Mouse (Mus musculus) small intestine, adult 2 months (tissue): ENCODE data around the gene Selplg. TPM values are rescaled to one million over a fixed set of nuclear protein-coding genes. Genes with fewer than 3 reads are reported as not detected.
A peak's percentile ranks its signal among the peaks of the same experiment; 100 is the strongest.

ENCODE experiments used
- H3K27ac ChIP-seq: fragments of 200-500 bp; 2 replicates; pipeline ENCODE4 v1.5.1; 2012; ENCODE audit warnings: low read depth, low read length, control low read depth, inconsistent platforms; ENCODE audit not compliant: insufficient read depth
- H3K27me3 ChIP-seq: fragments of 200-500 bp; 2 replicates; pipeline ENCODE4 v1.6.1; 2012; ENCODE audit warnings: mild to moderate bottlenecking, moderate library complexity, low read length, inconsistent platforms; ENCODE audit not compliant: control insufficient read depth, insufficient read depth
- H3K36me3 ChIP-seq: fragments of 200-500 bp; 2 replicates; pipeline ENCODE4 v1.6.1; 2012; ENCODE audit warnings: mild to moderate bottlenecking, low read length, control low read depth, inconsistent platforms; ENCODE audit not compliant: control insufficient read depth, insufficient read depth
- H3K4me1 ChIP-seq: fragments of 200-500 bp; 2 replicates; pipeline ENCODE4 v1.6.1; 2012; ENCODE audit warnings: low read length, inconsistent platforms, mixed read lengths; ENCODE audit not compliant: control insufficient read depth, insufficient read depth, insufficient read length
- H3K4me3 ChIP-seq: fragments of 200-500 bp; 2 replicates; pipeline ENCODE4 v1.5.1; 2012; ENCODE audit warnings: low read depth, mild to moderate bottlenecking, control low read depth, inconsistent platforms, low read length, moderate library complexity
- CTCF ChIP-seq: fragments of 200-500 bp; IDR thresholded peaks from 2 replicates; pipeline ENCODE4 v1.5.1; 2012; ENCODE audit warnings: low read depth, mild to moderate bottlenecking, control low read depth, inconsistent platforms, low read length, moderate library complexity, mixed read lengths; ENCODE audit not compliant: insufficient replicate concordance, insufficient read length; ENCODE audit errors: extremely low read depth
- POLR2A ChIP-seq: fragments of 200-500 bp; IDR thresholded peaks from 2 replicates; pipeline ENCODE4 v1.6.1; 2012; ENCODE audit warnings: low read depth, mild to moderate bottlenecking, control low read depth, inconsistent platforms, low read length, moderate library complexity
- WGBS: fragments of 180-500 bp; shearing (Covaris S2); methylation state at CpG from one replicate; pipeline ENCODE4 v1.1.7; 2018; 5-methylcytosine and 5-hydroxymethylcytosine counted together
- polyA plus RNA-seq: library from polyadenylated mRNA; depleted of rRNA; stranded (reverse); fragments of >200 nt; gene quantifications from 2 replicates; pipeline ENCODE4 v1.2.3, GENCODE M21; 2012

Selplg gene
- polyA plus RNA-seq, 1 experiment: 52.3 TPM

- 92% methylated on average over 12 of the region's 12 CpGs for WGBS
- Histone ChIP-seq H3K27ac (no peak overlapping the region), H3K36me3 (peaks cover 34% of the 10 kb centered on the region), H3K4me3 (no peak overlapping the region), H3K4me1 (peaks cover 9% of the 10 kb centered on the region), H3K27me3 (no peaks in the 10 kb centered on the region)
- TF ChIP-seq CTCF (no peak), POLR2A (no peak)
Measured at GRCm38 (mm10) chr5:113863994-113864393, 31.6 kb upstream of the Selplg start.

- H3K4me3 ChIP-seq: no peak overlapping the region
- H3K36me3 ChIP-seq: peaks cover 37% of the 10 kb centered on the region
- TF ChIP-seq POLR2A (no peak), CTCF (no peak)
- no peaks in the 10 kb centered on the region for H3K27me3 ChIP-seq
- H3K4me1 ChIP-seq: peaks cover 5% of the 10 kb centered on the region
- no peak overlapping the region for H3K27ac ChIP-seq
- WGBS: 87% methylated on average over 4 of the region's 4 CpGs
Measured at GRCm38 (mm10) chr5:113862418-113862817, 30.0 kb upstream of the Selplg start.

GRCm38 (mm10) chr5:113861294-113861693 is 28.9 kb upstream of the Selplg start:
- no peak overlapping the region for H3K4me3 ChIP-seq
- TF ChIP-seq CTCF: peak; percentile 45; the same call in 1 of the 2 replicates
- TF ChIP-seq POLR2A: no peak
- H3K27ac ChIP-seq: no peak overlapping the region
- WGBS: 97% methylated on average over 8 of the region's 8 CpGs
- peaks cover 6% of the 10 kb centered on the region for H3K4me1 ChIP-seq
- H3K27me3 ChIP-seq: no peaks in the 10 kb centered on the region
- peaks cover 43% of the 10 kb centered on the region for H3K36me3 ChIP-seq

- 62% methylated on average over 5 of the region's 5 CpGs for WGBS
- H3K27me3 ChIP-seq: no peaks in the 10 kb centered on the region
- no peak overlapping the region for H3K4me3 ChIP-seq
- H3K4me1 ChIP-seq: peaks cover 7% of the 10 kb centered on the region
- TF ChIP-seq CTCF (no peak), POLR2A (no peak)
- peaks cover 30% of the 10 kb centered on the region for H3K36me3 ChIP-seq
- peak overlapping the region; percentile 44 for H3K27ac ChIP-seq
Measured at GRCm38 (mm10) chr5:113858971-113859370, 26.5 kb upstream of the Selplg start.

- peaks cover 7% of the 10 kb centered on the region for H3K4me1 ChIP-seq
- peak overlapping the region; percentile 30; the same call in 1 of the 2 replicates for H3K27ac ChIP-seq
- TF ChIP-seq CTCF (no peak), POLR2A (no peak)
- H3K27me3 ChIP-seq: no peaks in the 10 kb centered on the region
- no peak overlapping the region for H3K4me3 ChIP-seq
- WGBS: 82% methylated on average over 10 of the region's 10 CpGs
- H3K36me3 ChIP-seq: peaks cover 26% of the 10 kb centered on the region
Measured at GRCm38 (mm10) chr5:113858550-113858949, 26.1 kb upstream of the Selplg start.

GRCm38 (mm10) chr5:113857631-113858030 is 25.2 kb upstream of the Selplg start:
- Histone ChIP-seq H3K4me3 (no peak overlapping the region), H3K27ac (0 out of 2 replicates have a peak overlapping the region, but pooled peaks have one; percentile 83), H3K27me3 (no peaks in the 10 kb centered on the region), H3K36me3 (peaks cover 20% of the 10 kb centered on the region), H3K4me1 (peaks cover 7% of the 10 kb centered on the region)
- TF ChIP-seq POLR2A (no peak), CTCF (no peak)
- WGBS: 74% methylated on average over 8 of the region's 8 CpGs

- WGBS: 85% methylated on average over 7 of the region's 7 CpGs
- H3K4me3 ChIP-seq: no peak overlapping the region
- peak overlapping the region; percentile 83 for H3K27ac ChIP-seq
- TF ChIP-seq POLR2A (no peak), CTCF (no peak)
- peaks cover 7% of the 10 kb centered on the region for H3K4me1 ChIP-seq
- no peaks in the 10 kb centered on the region for H3K27me3 ChIP-seq
- H3K36me3 ChIP-seq: peaks cover 22% of the 10 kb centered on the region
Measured at GRCm38 (mm10) chr5:113856631-113857030, 24.2 kb upstream of the Selplg start.

GRCm38 (mm10) chr5:113855696-113856095 is 23.3 kb upstream of the Selplg start:
- H3K4me1 ChIP-seq: peaks cover 7% of the 10 kb centered on the region
- H3K4me3 ChIP-seq: no peak overlapping the region
- 69% methylated on average over 3 of the region's 3 CpGs for WGBS
- TF ChIP-seq POLR2A (no peak), CTCF (no peak)
- peaks cover 19% of the 10 kb centered on the region for H3K36me3 ChIP-seq
- no peaks in the 10 kb centered on the region for H3K27me3 ChIP-seq
- H3K27ac ChIP-seq: peak overlapping the region; percentile 83
